Mouse (Mus musculus): ENCODE data around the gene Rag1. TPM values are rescaled to one million over a fixed set of nuclear protein-coding genes. Genes with fewer than 3 reads are reported as not detected.

Gene Rag1
- total and polyA plus RNA-seq, 3 experiments = not detected

DNA sequence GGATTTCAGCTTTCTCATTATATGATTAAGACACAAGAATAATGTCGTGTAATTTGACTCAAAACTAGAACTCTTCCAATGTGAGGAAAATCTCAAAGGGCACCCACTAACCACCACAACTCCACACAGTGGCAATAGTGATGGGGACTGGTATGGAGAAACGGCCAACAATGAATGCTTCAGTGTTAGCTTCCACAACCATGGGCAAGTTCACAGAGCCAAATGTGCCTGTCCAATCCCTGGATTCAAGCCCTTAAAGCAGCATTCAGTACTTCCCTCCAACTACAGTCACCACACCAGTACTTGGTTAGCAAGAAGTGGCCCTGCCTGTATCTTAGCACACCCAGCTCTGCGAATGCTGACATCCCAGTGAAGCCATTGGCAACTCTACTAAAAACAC lies 38.4 kb downstream of the Rag1 start:
- Histone ChIP-seq H3K36me3 (replicated peaks in 1 of 2; ENCODE audit: control insufficient read depth in 1 of 2, insufficient read depth in 1 of 2, low read length in 1 of 2) (no peaks in the 10 kb centered on the region), H3K27ac (ENCODE audit: insufficient read depth, low read depth) (no peak overlapping the region)

DNA sequence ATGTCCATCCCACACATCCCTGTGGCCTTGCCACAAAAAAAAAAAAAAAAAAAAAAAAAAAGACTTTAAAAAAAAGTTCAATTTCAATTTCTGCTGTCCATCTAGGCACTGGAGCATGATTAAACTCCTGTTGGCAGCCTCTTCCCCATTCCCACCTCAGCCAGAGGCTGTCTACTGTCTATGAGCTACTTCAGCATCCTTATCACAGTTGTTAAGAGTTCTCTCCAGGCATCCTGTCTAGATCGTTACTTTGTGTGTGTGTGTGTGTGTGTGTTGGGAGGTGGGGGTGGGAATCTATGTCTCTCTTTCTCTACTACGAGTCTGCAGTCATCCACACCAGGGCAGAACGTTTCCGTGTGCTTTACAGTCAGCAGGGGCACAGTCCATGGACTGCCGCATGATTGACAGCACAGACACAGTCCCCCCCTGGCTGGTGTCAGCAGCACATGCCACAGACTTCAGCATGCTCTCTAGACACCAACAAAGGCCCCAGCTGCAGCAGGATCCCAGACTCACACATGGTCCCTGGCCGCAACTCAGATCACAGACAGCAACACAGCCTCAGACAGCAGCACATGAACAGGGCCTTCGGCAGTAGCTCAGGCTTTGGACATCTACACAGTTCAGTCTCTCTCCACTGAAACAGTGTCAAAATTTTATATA lies 40.9 kb downstream of the Rag1 start:
- in situ Hi-C loops (cut with MboI; ENCODE audit: low pct_ligation_motif_present, low pct_unique_long_range_greater_than_20kb, low sequenced_read_pairs) (no loop called here), dilution Hi-C loops (cut with MboI; ENCODE audit: extremely low pct_ligation_motif_present, extremely low pct_unique_long_range_greater_than_20kb, low sequenced_read_pairs) (no loop called here)
- Histone ChIP-seq H3K79me2 (replicated peaks; ENCODE audit: control insufficient read depth, extremely low read depth, insufficient read depth, poor library complexity, severe bottlenecking) (no peaks in the 10 kb centered on the region), H3K4me2 (ENCODE audit: insufficient read depth, low read depth, poor library complexity, severe bottlenecking) (no peak overlapping the region), H3K9me3 (replicated peaks; ENCODE audit: low read length) (no peaks in the 10 kb centered on the region), H3K27ac (ENCODE audit: insufficient read depth, low read depth) (no peak overlapping the region), H3K4me3 (replicated peaks in 1 of 3; ENCODE audit: low read depth in 2 of 3, low read length in 2 of 3, poor library complexity in 1 of 3) (no peak overlapping the region), H3K27me3 (replicated peaks) (peaks cover 10% of the 10 kb centered on the region), H3K9ac (ENCODE audit: insufficient read depth, low read depth) (no peak overlapping the region), H3K36me3 (replicated peaks in 1 of 2; ENCODE audit: control insufficient read depth in 1 of 2, insufficient read depth in 1 of 2, low read length in 1 of 2) (no peaks in the 10 kb centered on the region), H3K4me1 (ENCODE audit: control insufficient read depth in 1 of 2, insufficient read depth in 2 of 2) (no peaks in the 10 kb centered on the region)
- no peak for DNase-seq (ENCODE audit: extremely low read depth)
- TF ChIP-seq MAX (IDR thresholded peaks at IDR 0.05; ENCODE audit: low read length) = no peak
- no peak for TF ChIP-seq RCOR1 (conservative IDR thresholded peaks at IDR 0.05; ENCODE audit: low read depth, low read length)
- no peak for TF ChIP-seq EP300 (IDR thresholded peaks at IDR 0.05; ENCODE audit: low read length)
- no peak for TF ChIP-seq CHD2 (IDR thresholded peaks at IDR 0.05; ENCODE audit: low read length)
- TF ChIP-seq KAT2A (IDR thresholded peaks at IDR 0.05; ENCODE audit: insufficient replicate concordance, low read length) = no peak
- TF ChIP-seq ZKSCAN1 (IDR thresholded peaks at IDR 0.05; ENCODE audit: borderline replicate concordance, low read depth, low read length) = no peak
- no peak for TF ChIP-seq SIN3A (IDR thresholded peaks at IDR 0.05; ENCODE audit: low read length)

More for the DNA sequence above, 38.4 kb downstream of the Rag1 start:
- TF ChIP-seq MAZ (IDR thresholded peaks at IDR 0.05; ENCODE audit: low read depth, low read length) (no peak), CHD1 (IDR thresholded peaks at IDR 0.05; ENCODE audit: low read depth, low read length) (no peak), UBTF (IDR thresholded peaks at IDR 0.05; ENCODE audit: low read depth, low read length) (no peak), ZKSCAN1 (IDR thresholded peaks at IDR 0.05; ENCODE audit: borderline replicate concordance, low read depth, low read length) (no peak), TCF12 (IDR thresholded peaks at IDR 0.05; ENCODE audit: low read depth, low read length) (no peak), USF1 (IDR thresholded peaks at IDR 0.05; ENCODE audit: low read depth, low read length) (no peak), ETS1 (conservative IDR thresholded peaks at IDR 0.05; ENCODE audit: low read depth, low read length) (no peak), EP300 (IDR thresholded peaks at IDR 0.05; ENCODE audit: low read length) (no peak)
- peaks cover 2 to 7% of the 10 kb centered on the region in 2 experiments; a peak in 3 of 4 replicates for H3K4me1 ChIP-seq (ENCODE audit: control insufficient read depth in 1 of 2, insufficient read depth in 2 of 2)
- in situ Hi-C loops (cut with MboI; ENCODE audit: low pct_ligation_motif_present, low pct_unique_long_range_greater_than_20kb, low sequenced_read_pairs) (no loop called here), dilution Hi-C loops (cut with MboI; ENCODE audit: extremely low pct_ligation_motif_present, extremely low pct_unique_long_range_greater_than_20kb, low sequenced_read_pairs) (no loop called here)
- H3K79me2 ChIP-seq (replicated peaks; ENCODE audit: control insufficient read depth, extremely low read depth, insufficient read depth, poor library complexity, severe bottlenecking) = no peaks in the 10 kb centered on the region
- H3K4me3 ChIP-seq (replicated peaks in 1 of 3; ENCODE audit: low read depth in 2 of 3, low read length in 2 of 3, poor library complexity in 1 of 3) = no peak overlapping the region
- H3K9ac ChIP-seq (ENCODE audit: insufficient read depth, low read depth) = no peak overlapping the region
- peaks cover 20% of the 10 kb centered on the region for H3K27me3 ChIP-seq (replicated peaks)
- no peak overlapping the region for H3K4me2 ChIP-seq (ENCODE audit: insufficient read depth, low read depth, poor library complexity, severe bottlenecking)
- no peaks in the 10 kb centered on the region for H3K9me3 ChIP-seq (replicated peaks; ENCODE audit: low read length)
- DNase-seq (ENCODE audit: extremely low read depth) = no peak
